Mouse (Mus musculus): ENCODE measurements around the gene Gm21497. TPM values are rescaled to one million over a fixed set of nuclear protein-coding genes. Genes with fewer than 3 reads are reported as not detected.
"Not testable (repeated sequence)": the region's sequence is repeated elsewhere in the genome, so short reads cannot be mapped to it uniquely, and the experiment has no call there.

Gm21497 gene
- polyA plus RNA-seq (2012; rRNA removed): not detected in 2 replicates

DNA sequence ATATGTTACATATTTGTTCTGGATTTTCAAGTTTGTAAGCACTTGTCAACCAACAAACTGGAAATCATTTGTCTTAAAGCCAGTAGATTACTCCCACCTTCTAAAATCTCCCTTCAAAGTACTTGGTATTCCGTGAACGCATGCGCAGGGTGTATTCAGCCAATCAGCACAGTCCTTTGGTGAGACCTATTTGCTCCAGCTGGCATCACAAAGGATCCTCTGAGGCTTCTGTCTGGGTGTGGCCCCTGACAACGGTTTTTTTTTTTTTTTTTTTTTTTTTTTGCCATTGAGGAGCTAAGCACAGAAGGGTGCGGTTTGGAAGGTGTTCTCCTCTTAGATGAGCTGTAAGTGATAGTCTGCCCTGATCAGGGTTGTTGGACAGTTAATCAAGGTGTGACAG, at the start of gene Gm21497:
TSS of gene Gm21497 (plus strand) at position 301 of the 400 bp plus-strand sequence.
- not testable (repeated sequence) for H3K4me1 ChIP-seq (ENCODE audit: control insufficient read depth, insufficient read depth, low read length); H3K4me3 ChIP-seq (replicated peaks; ENCODE audit: extremely low read depth, low read depth, low read length); DNase-seq
- no CpG with 5 or more reads among the region's 5 CpGs for WGBS
